Mouse (Mus musculus): Measurements from ENCODE around the gene Daxx.

DNA sequence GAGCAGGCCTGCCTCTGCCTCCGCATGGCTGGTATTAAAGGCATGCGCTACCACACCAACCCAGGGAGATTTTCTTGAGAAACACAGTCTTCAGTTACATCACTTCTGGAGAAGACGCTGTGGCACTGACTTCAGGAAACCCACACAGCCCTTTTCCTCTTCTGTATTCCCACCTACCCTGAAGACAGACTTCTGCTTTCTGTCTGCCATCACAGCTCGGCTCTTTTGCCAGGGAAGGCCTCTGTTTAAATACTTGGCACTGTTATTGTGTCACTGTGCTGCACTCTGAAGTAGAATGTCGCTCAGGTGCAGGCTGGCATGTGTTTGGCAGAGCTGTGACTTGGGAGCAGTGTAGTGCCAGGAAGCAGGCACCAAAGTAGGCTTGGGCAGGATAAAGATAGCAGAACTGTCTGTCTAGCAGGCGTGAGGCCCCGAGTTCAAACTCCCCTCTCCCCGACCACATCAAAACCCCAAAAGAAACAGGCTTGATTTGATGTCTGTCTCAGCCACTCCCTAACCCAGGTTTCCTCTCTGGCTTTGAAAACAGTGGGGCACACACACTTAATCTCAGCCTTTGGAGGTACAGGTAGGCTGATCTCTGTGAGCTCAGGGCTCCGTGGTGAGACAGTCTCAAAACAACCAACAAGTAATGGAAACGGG, 38.3 kb downstream of the Daxx start:
- TF ChIP-seq TAL1 (IDR thresholded peaks at IDR 0.05; ENCODE audit: low read length): no peak
- no peak for TF ChIP-seq GATA1 (IDR thresholded peaks at IDR 0.05; ENCODE audit: low read length)

Data from erythroblast, embryonic 14.5 days (primary cell).